Mouse (Mus musculus): ENCODE results near the gene Elovl7. TPM values are rescaled to one million over a fixed set of nuclear protein-coding genes. Genes with fewer than 3 reads are reported as not detected.

Elovl7 gene
- polyA plus RNA-seq, 1 experiment from 2014 or later = 1.7 TPM

- no peaks in the 10 kb centered on the region for H3K4me1 ChIP-seq
- no peak overlapping the region for H3K4me2 ChIP-seq (replicated peaks)
- H3K4me3 ChIP-seq = no peak overlapping the region
- H3K27me3 ChIP-seq = no peaks in the 10 kb centered on the region
- no peak for ATAC-seq (replicated peaks)
- no peak overlapping the region for H3K27ac ChIP-seq (replicated peaks)
- no peak overlapping the region for H3K9ac ChIP-seq (replicated peaks)
- H3K9me3 ChIP-seq = no peaks in the 10 kb centered on the region
- no peaks in the 10 kb centered on the region for H3K36me3 ChIP-seq
- 75% methylated on average over 5 of the region's 5 CpGs for WGBS
These were observed 36.9 kb downstream of the Elovl7 start for GRCm38 (mm10) chr13:108251106-108251505.

- H3K27ac ChIP-seq (replicated peaks) = no peak overlapping the region
- no peak overlapping the region for H3K9ac ChIP-seq (replicated peaks)
- no peaks in the 10 kb centered on the region for H3K4me1 ChIP-seq
- WGBS = 95% methylated on average over 5 of the region's 5 CpGs
- no peak overlapping the region for H3K4me2 ChIP-seq (replicated peaks)
- H3K4me3 ChIP-seq = no peak overlapping the region
- H3K36me3 ChIP-seq = no peaks in the 10 kb centered on the region
- no peaks in the 10 kb centered on the region for H3K9me3 ChIP-seq
- H3K27me3 ChIP-seq = no peaks in the 10 kb centered on the region
- ATAC-seq (replicated peaks) = no peak
These were observed 39.8 kb downstream of the Elovl7 start for GRCm38 (mm10) chr13:108253977-108254376.

DNA sequence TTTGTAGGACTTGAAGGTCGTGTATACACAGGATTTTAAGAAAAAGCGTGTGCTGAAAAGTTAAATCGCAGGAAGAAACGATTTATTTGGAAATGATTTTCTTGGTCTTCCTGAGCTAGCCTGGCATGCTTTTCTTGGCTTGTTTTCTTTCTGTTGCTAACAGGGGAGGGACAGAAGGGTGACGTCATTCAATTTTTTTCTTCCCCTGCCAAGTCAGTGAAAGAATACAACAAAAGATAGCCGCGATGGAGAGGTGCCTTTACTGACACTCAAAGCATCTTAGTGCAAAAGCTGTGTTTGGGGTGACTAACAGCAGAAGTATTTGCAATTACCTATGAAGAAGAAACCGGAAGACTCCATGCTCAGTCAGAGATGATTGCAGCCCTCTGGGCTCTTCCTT lies 48.8 kb downstream of the Elovl7 start:
- WGBS = 28% methylated on average over 8 of the region's 8 CpGs
- H3K4me3 ChIP-seq = no peak overlapping the region

GRCm38 (mm10) chr13:108265394-108265793 lies 51.2 kb downstream of the Elovl7 start:
- Histone ChIP-seq H3K27me3 (no peaks in the 10 kb centered on the region), H3K9ac (replicated peaks) (no peak overlapping the region), H3K27ac (replicated peaks) (no peak overlapping the region), H3K4me2 (replicated peaks) (no peak overlapping the region), H3K4me3 (no peak overlapping the region), H3K4me1 (no peaks in the 10 kb centered on the region; the same call in 1 of the 2 replicates), H3K36me3 (no peaks in the 10 kb centered on the region), H3K9me3 (no peaks in the 10 kb centered on the region)
- 90% methylated on average over 4 of the region's 4 CpGs for WGBS
- no peak for ATAC-seq (replicated peaks)

More for the DNA sequence above, 48.8 kb downstream of the Elovl7 start:
- Histone ChIP-seq H3K27me3 (no peaks in the 10 kb centered on the region), H3K4me2 (replicated peaks) (0 out of 2 replicates have a peak overlapping the region, but pooled peaks have one; percentile 14), H3K9ac (replicated peaks) (no peak overlapping the region), H3K36me3 (no peaks in the 10 kb centered on the region), H3K27ac (replicated peaks) (no peak overlapping the region), H3K9me3 (no peaks in the 10 kb centered on the region), H3K4me1 (no peaks in the 10 kb centered on the region)
- no peak for ATAC-seq (replicated peaks)

- WGBS = 86% methylated on average over 9 of the region's 9 CpGs
- Histone ChIP-seq H3K4me1 (no peaks in the 10 kb centered on the region; the same call in 1 of the 2 replicates), H3K27ac (replicated peaks) (no peak overlapping the region), H3K36me3 (no peaks in the 10 kb centered on the region), H3K9me3 (no peaks in the 10 kb centered on the region), H3K27me3 (no peaks in the 10 kb centered on the region), H3K4me2 (replicated peaks) (no peak overlapping the region), H3K4me3 (no peak overlapping the region), H3K9ac (replicated peaks) (no peak overlapping the region)
- no peak for ATAC-seq (replicated peaks)
These were observed 53.8 kb downstream of the Elovl7 start for GRCm38 (mm10) chr13:108267841-108268634.

GRCm38 (mm10) chr13:108271458-108272148 lies 57.4 kb downstream of the Elovl7 start:
- no peak overlapping the region for H3K27ac ChIP-seq (replicated peaks)
- H3K9me3 ChIP-seq = no peaks in the 10 kb centered on the region
- no peaks in the 10 kb centered on the region for H3K36me3 ChIP-seq
- H3K27me3 ChIP-seq = no peaks in the 10 kb centered on the region
- WGBS = 73% methylated on average over 7 of the region's 7 CpGs
- ATAC-seq (replicated peaks) = no peak
- no peak overlapping the region for H3K4me2 ChIP-seq (replicated peaks)
- H3K4me3 ChIP-seq = no peak overlapping the region
- no peaks in the 10 kb centered on the region; the same call in 1 of the 2 replicates for H3K4me1 ChIP-seq
- H3K9ac ChIP-seq (replicated peaks) = no peak overlapping the region

DNA sequence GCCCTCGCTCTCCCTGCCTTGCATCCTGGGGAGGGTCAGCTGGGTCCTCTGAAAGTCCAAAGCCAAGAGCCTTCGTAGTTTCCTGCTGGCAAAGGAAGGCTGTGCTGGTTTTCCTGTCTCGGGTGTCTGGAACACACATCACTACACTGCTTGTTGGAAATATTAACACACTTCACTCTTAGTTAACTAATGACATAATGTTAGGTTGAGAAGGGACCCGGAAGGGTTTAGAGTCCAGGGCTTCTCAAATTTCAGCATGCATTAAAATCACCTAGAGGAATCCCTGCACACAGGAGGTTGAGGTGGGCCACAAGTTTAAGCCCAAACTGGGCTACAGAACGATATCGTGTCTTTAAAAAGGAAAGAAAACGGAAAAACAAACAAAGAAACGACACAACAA lies 58.1 kb downstream of the Elovl7 start:
- Histone ChIP-seq H3K9ac (replicated peaks) (no peak overlapping the region), H3K27me3 (no peaks in the 10 kb centered on the region), H3K9me3 (no peaks in the 10 kb centered on the region), H3K27ac (replicated peaks) (no peak overlapping the region), H3K4me1 (no peaks in the 10 kb centered on the region; the same call in 1 of the 2 replicates), H3K4me3 (no peak overlapping the region), H3K36me3 (no peaks in the 10 kb centered on the region), H3K4me2 (replicated peaks) (no peak overlapping the region)
- no peak for ATAC-seq (replicated peaks)
- WGBS = 85% methylated on average over 8 of the region's 8 CpGs

DNA sequence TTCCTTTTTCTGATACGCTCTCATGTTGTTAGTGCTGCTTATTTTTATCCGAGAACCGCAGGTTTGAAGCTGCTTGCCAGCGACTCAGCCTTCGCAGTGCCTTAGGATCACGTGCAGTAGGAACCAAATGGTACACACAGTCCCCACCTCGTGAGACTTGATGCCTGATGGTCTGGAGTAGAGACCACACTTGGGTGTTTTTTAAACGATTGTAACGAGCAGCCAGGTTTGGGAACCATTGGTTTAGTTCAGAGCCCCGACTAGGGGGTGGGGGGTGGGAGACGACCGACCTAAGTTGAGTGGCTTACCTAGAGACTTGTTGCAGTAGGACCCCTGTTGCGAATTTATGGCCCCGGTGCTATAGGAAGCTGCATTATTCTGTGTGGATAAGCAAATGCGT lies 58.8 kb downstream of the Elovl7 start:
- no peak overlapping the region for H3K27ac ChIP-seq (replicated peaks)
- no peak overlapping the region for H3K9ac ChIP-seq (replicated peaks)
- no peaks in the 10 kb centered on the region for H3K27me3 ChIP-seq
- no peaks in the 10 kb centered on the region for H3K9me3 ChIP-seq
- H3K4me3 ChIP-seq = no peak overlapping the region
- H3K4me1 ChIP-seq = no peaks in the 10 kb centered on the region; the same call in 1 of the 2 replicates
- H3K4me2 ChIP-seq (replicated peaks) = no peak overlapping the region
- WGBS = 54% methylated on average over 15 of the region's 15 CpGs
- 0 out of 2 replicates have a peak, but pooled peaks have one; percentile 32 for ATAC-seq (replicated peaks)
- no peaks in the 10 kb centered on the region for H3K36me3 ChIP-seq

DNA sequence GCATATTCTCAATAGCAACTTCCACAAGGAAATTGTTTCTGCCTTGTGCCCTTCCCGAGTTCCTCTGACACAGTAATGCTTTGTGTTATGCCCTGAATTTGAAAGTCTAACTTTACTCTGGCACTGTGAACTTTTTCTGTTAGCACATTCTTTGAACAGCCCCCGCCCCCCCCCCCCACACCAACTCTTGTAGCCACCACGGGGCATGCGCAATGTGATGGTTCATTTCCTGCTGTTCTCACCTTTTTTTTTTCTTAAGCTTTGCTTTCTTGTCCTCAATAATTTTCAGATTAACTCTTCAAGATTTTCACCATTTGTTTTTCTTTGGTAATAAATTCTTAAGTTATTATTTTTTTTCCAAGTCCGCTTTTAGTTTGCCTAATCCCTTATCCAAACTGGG lies 59.3 kb downstream of the Elovl7 start:
- H3K4me1 ChIP-seq = no peaks in the 10 kb centered on the region; the same call in 1 of the 2 replicates
- no peak overlapping the region for H3K4me3 ChIP-seq
- H3K4me2 ChIP-seq (replicated peaks) = no peak overlapping the region
- no peaks in the 10 kb centered on the region for H3K36me3 ChIP-seq
- H3K27me3 ChIP-seq = no peaks in the 10 kb centered on the region
- H3K9ac ChIP-seq (replicated peaks) = no peak overlapping the region
- WGBS = 49% methylated on average over 5 of the region's 5 CpGs
- no peaks in the 10 kb centered on the region for H3K9me3 ChIP-seq
- no peak overlapping the region for H3K27ac ChIP-seq (replicated peaks)
- no peak for ATAC-seq (replicated peaks)

DNA sequence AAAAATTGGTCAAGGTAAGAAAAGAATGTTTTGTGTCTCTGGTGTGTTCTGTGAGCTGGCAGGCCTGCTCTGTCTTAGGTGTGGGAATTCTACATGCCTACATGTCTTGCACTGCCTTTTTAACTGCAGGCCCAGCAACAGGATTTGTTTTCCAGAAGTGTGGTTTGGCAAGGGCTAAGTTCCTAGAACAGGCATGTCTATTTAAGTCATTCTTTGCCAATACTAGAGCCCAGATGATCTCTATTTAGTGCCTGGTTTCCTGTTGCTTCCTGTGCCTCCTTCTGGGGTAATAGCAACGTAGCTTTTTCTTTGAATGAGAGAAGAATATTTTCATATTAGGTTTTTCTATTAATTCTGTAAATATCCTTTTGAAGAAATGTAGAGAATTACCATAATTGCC lies 62.4 kb downstream of the Elovl7 start:
- Histone ChIP-seq H3K4me1 (no peaks in the 10 kb centered on the region), H3K27ac (replicated peaks) (no peak overlapping the region), H3K4me2 (replicated peaks) (no peak overlapping the region), H3K36me3 (no peaks in the 10 kb centered on the region), H3K9ac (replicated peaks) (no peak overlapping the region), H3K4me3 (no peak overlapping the region), H3K9me3 (no peaks in the 10 kb centered on the region), H3K27me3 (no peaks in the 10 kb centered on the region)
- ATAC-seq (replicated peaks) = no peak
- 67% methylated on average over 1 of the region's 1 CpGs for WGBS

GRCm38 (mm10) chr13:108277320-108277719 lies 63.1 kb downstream of the Elovl7 start:
- Histone ChIP-seq H3K4me2 (replicated peaks) (no peak overlapping the region), H3K9me3 (no peaks in the 10 kb centered on the region)
- no peak for ATAC-seq (replicated peaks)

DNA sequence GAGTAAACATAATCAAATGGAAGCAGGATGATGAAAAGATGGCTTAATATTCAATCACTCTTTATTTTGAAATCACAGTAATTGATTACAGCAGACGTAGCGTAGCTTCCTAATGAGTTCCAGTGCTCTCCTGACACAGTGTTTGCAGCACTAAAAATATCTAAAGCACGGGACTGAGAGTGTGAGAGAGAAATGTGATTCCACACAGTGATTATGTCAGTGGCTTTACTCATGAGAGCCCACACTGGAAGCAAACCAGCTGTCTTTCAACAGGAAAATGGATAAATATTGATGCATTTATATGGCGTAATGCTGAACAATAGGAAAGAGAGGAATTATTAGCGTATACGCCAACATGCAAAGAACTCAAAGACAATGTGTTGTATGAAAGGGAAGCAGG lies 64.4 kb downstream of the Elovl7 start:
- H3K4me3 ChIP-seq = no peak overlapping the region
- ATAC-seq (replicated peaks) = no peak
- no peaks in the 10 kb centered on the region for H3K36me3 ChIP-seq
- H3K9me3 ChIP-seq = no peaks in the 10 kb centered on the region
- no peak overlapping the region for H3K27ac ChIP-seq (replicated peaks)
- H3K4me2 ChIP-seq (replicated peaks) = no peak overlapping the region
- 53% methylated on average over 6 of the region's 6 CpGs for WGBS
- H3K9ac ChIP-seq (replicated peaks) = no peak overlapping the region
- H3K4me1 ChIP-seq = no peaks in the 10 kb centered on the region
- no peaks in the 10 kb centered on the region for H3K27me3 ChIP-seq

More at GRCm38 (mm10) chr13:108277320-108277719, 63.1 kb downstream of the Elovl7 start:
- Histone ChIP-seq H3K27me3 (no peaks in the 10 kb centered on the region), H3K4me3 (no peak overlapping the region), H3K36me3 (no peaks in the 10 kb centered on the region), H3K4me1 (no peaks in the 10 kb centered on the region), H3K27ac (replicated peaks) (no peak overlapping the region), H3K9ac (replicated peaks) (no peak overlapping the region)
- 76% methylated on average over 7 of the region's 7 CpGs for WGBS

Measured in forebrain, embryonic 15.5 days (tissue).